Mouse (Mus musculus): ENCODE results near the gene 1700013G24Rik. TPM values are rescaled to one million over a fixed set of nuclear protein-coding genes. Genes with fewer than 3 reads are reported as not detected.

Gene 1700013G24Rik
- polyA plus RNA-seq, 1 experiment from 2014 or later, result not detected

- Histone ChIP-seq H3K9me3 (replicated peaks; ENCODE audit: control insufficient read depth, low read length) (no peaks in the 10 kb centered on the region), H3K36me3 (ENCODE audit: control insufficient read depth, insufficient read depth) (no peaks in the 10 kb centered on the region), H3K9ac (ENCODE audit: low read length) (peak overlapping the region; percentile 96), H3K4me3 (ENCODE audit: low read length) (peak overlapping the region; percentile 72), H3K4me1 (ENCODE audit: control insufficient read depth, insufficient read depth, low read length) (peaks cover 74% of the 10 kb centered on the region), H3K27me3 (ENCODE audit: control insufficient read depth, insufficient read depth, low read length) (no peaks in the 10 kb centered on the region), H3K27ac (ENCODE audit: low read length) (peak overlapping the region; percentile 84), H3K4me2 (ENCODE audit: low read depth, low read length) (peak overlapping the region; percentile 82)
- WGBS, result 29% methylated on average over 9 of the region's 9 CpGs
- no peak for ATAC-seq (replicated peaks; ENCODE audit: extremely low read depth, insufficient read depth, low FRiP score)
Observed at GRCm38 (mm10) chr4:137470701-137471317, 17.7 kb downstream of the 1700013G24Rik start.

- Histone ChIP-seq H3K4me3 (ENCODE audit: low read length) (peak overlapping the region; percentile 72), H3K9ac (ENCODE audit: low read length) (peak overlapping the region; percentile 96), H3K9me3 (replicated peaks; ENCODE audit: control insufficient read depth, low read length) (no peaks in the 10 kb centered on the region), H3K36me3 (ENCODE audit: control insufficient read depth, insufficient read depth) (no peaks in the 10 kb centered on the region), H3K27ac (ENCODE audit: low read length) (peak overlapping the region; percentile 84), H3K4me1 (ENCODE audit: control insufficient read depth, insufficient read depth, low read length) (peaks cover 79% of the 10 kb centered on the region), H3K4me2 (ENCODE audit: low read depth, low read length) (peak overlapping the region; percentile 82), H3K27me3 (ENCODE audit: control insufficient read depth, insufficient read depth, low read length) (no peaks in the 10 kb centered on the region)
- no peak for ATAC-seq (replicated peaks; ENCODE audit: extremely low read depth, insufficient read depth, low FRiP score)
- 39% methylated on average over 8 of the region's 8 CpGs for WGBS
Observed at GRCm38 (mm10) chr4:137471326-137471725, 18.2 kb downstream of the 1700013G24Rik start.

- Histone ChIP-seq H3K9me3 (replicated peaks; ENCODE audit: control insufficient read depth, low read length) (no peaks in the 10 kb centered on the region), H3K4me3 (ENCODE audit: low read length) (peak overlapping the region; percentile 24), H3K27me3 (ENCODE audit: control insufficient read depth, insufficient read depth, low read length) (no peaks in the 10 kb centered on the region), H3K27ac (ENCODE audit: low read length) (peak overlapping the region; percentile 81), H3K9ac (ENCODE audit: low read length) (peak overlapping the region; percentile 59), H3K4me2 (ENCODE audit: low read depth, low read length) (peak overlapping the region; percentile 82), H3K36me3 (ENCODE audit: control insufficient read depth, insufficient read depth) (no peaks in the 10 kb centered on the region), H3K4me1 (ENCODE audit: control insufficient read depth, insufficient read depth, low read length) (peaks cover 84% of the 10 kb centered on the region)
- ATAC-seq (replicated peaks; ENCODE audit: extremely low read depth, insufficient read depth, low FRiP score), result no peak
- WGBS, result 59% methylated on average over 8 of the region's 8 CpGs
Observed at GRCm38 (mm10) chr4:137473240-137473639, 20.2 kb downstream of the 1700013G24Rik start.

GRCm38 (mm10) chr4:137473701-137474388, 20.8 kb downstream of the 1700013G24Rik start:
- Histone ChIP-seq H3K9ac (ENCODE audit: low read length) (peak overlapping the region; percentile 59), H3K27me3 (ENCODE audit: control insufficient read depth, insufficient read depth, low read length) (no peaks in the 10 kb centered on the region), H3K9me3 (replicated peaks; ENCODE audit: control insufficient read depth, low read length) (no peaks in the 10 kb centered on the region), H3K4me3 (ENCODE audit: low read length) (peak overlapping the region; percentile 24), H3K4me2 (ENCODE audit: low read depth, low read length) (peak overlapping the region; percentile 82), H3K27ac (ENCODE audit: low read length) (peak overlapping the region; percentile 81), H3K4me1 (ENCODE audit: control insufficient read depth, insufficient read depth, low read length) (peaks cover 89% of the 10 kb centered on the region), H3K36me3 (ENCODE audit: control insufficient read depth, insufficient read depth) (no peaks in the 10 kb centered on the region)
- 23% methylated on average over 18 of the region's 18 CpGs for WGBS
- 0 out of 2 replicates have a peak, but pooled peaks have one; percentile 6 for ATAC-seq (replicated peaks; ENCODE audit: extremely low read depth, insufficient read depth, low FRiP score)

- Histone ChIP-seq H3K4me3 (ENCODE audit: low read length) (no peak overlapping the region), H3K27me3 (ENCODE audit: control insufficient read depth, insufficient read depth, low read length) (no peaks in the 10 kb centered on the region), H3K36me3 (ENCODE audit: control insufficient read depth, insufficient read depth) (no peaks in the 10 kb centered on the region), H3K4me1 (ENCODE audit: control insufficient read depth, insufficient read depth, low read length) (peaks cover 98% of the 10 kb centered on the region), H3K9ac (ENCODE audit: low read length) (peak overlapping the region; percentile 59), H3K4me2 (ENCODE audit: low read depth, low read length) (peak overlapping the region; percentile 82), H3K9me3 (replicated peaks; ENCODE audit: control insufficient read depth, low read length) (no peaks in the 10 kb centered on the region), H3K27ac (ENCODE audit: low read length) (peak overlapping the region; percentile 86)
- no peak for ATAC-seq (replicated peaks; ENCODE audit: extremely low read depth, insufficient read depth, low FRiP score)
- WGBS, result 63% methylated on average over 7 of the region's 7 CpGs
Observed at GRCm38 (mm10) chr4:137474694-137475093, 21.6 kb downstream of the 1700013G24Rik start.

- 58% methylated on average over 13 of the region's 13 CpGs for WGBS
- Histone ChIP-seq H3K4me1 (ENCODE audit: control insufficient read depth, insufficient read depth, low read length) (peaks cover 99% of the 10 kb centered on the region), H3K27me3 (ENCODE audit: control insufficient read depth, insufficient read depth, low read length) (no peaks in the 10 kb centered on the region), H3K9ac (ENCODE audit: low read length) (no peak overlapping the region; the same call in 1 of the 2 replicates), H3K4me3 (ENCODE audit: low read length) (no peak overlapping the region), H3K9me3 (replicated peaks; ENCODE audit: control insufficient read depth, low read length) (no peaks in the 10 kb centered on the region), H3K27ac (ENCODE audit: low read length) (peak overlapping the region; percentile 86), H3K36me3 (ENCODE audit: control insufficient read depth, insufficient read depth) (no peaks in the 10 kb centered on the region), H3K4me2 (ENCODE audit: low read depth, low read length) (peak overlapping the region; percentile 82)
- no peak for ATAC-seq (replicated peaks; ENCODE audit: extremely low read depth, insufficient read depth, low FRiP score)
Observed at GRCm38 (mm10) chr4:137475271-137476050, 22.4 kb downstream of the 1700013G24Rik start.

GRCm38 (mm10) chr4:137476065-137476760, 23.1 kb downstream of the 1700013G24Rik start:
- ATAC-seq (replicated peaks; ENCODE audit: extremely low read depth, insufficient read depth, low FRiP score), result peak; percentile 50; the same call in 1 of the 2 replicates
- whole genome bisulfite sequencing, result 21% methylated on average over 10 of the region's 10 CpGs

GRCm38 (mm10) chr4:137476761-137477237, 23.7 kb downstream of the 1700013G24Rik start:
- no peaks in the 10 kb centered on the region for H3K27me3 ChIP-seq (ENCODE audit: control insufficient read depth, insufficient read depth, low read length)
- 15% methylated on average over 17 of the region's 17 CpGs for WGBS
- 0 out of 2 replicates have a peak, but pooled peaks have one; percentile 20 for ATAC-seq (replicated peaks; ENCODE audit: extremely low read depth, insufficient read depth, low FRiP score)
- peak overlapping the region; percentile 86 for H3K27ac ChIP-seq (ENCODE audit: low read length)
- H3K9ac ChIP-seq (ENCODE audit: low read length), result peak overlapping the region; percentile 66
- no peaks in the 10 kb centered on the region for H3K36me3 ChIP-seq (ENCODE audit: control insufficient read depth, insufficient read depth)
- no peaks in the 10 kb centered on the region for H3K9me3 ChIP-seq (replicated peaks; ENCODE audit: control insufficient read depth, low read length)
- peak overlapping the region; percentile 65 for H3K4me2 ChIP-seq (ENCODE audit: low read depth, low read length)
- H3K4me1 ChIP-seq (ENCODE audit: control insufficient read depth, insufficient read depth, low read length), result peaks cover 99% of the 10 kb centered on the region
- H3K4me3 ChIP-seq (ENCODE audit: low read length), result peak overlapping the region; percentile 30

More at GRCm38 (mm10) chr4:137476065-137476760, 23.1 kb downstream of the 1700013G24Rik start:
- Histone ChIP-seq H3K4me2 (ENCODE audit: low read depth, low read length) (peak overlapping the region; percentile 65), H3K4me1 (ENCODE audit: control insufficient read depth, insufficient read depth, low read length) (peaks cover 99% of the 10 kb centered on the region), H3K27ac (ENCODE audit: low read length) (peak overlapping the region; percentile 86), H3K36me3 (ENCODE audit: control insufficient read depth, insufficient read depth) (no peaks in the 10 kb centered on the region), H3K4me3 (ENCODE audit: low read length) (peak overlapping the region; percentile 30), H3K27me3 (ENCODE audit: control insufficient read depth, insufficient read depth, low read length) (no peaks in the 10 kb centered on the region), H3K9me3 (replicated peaks; ENCODE audit: control insufficient read depth, low read length) (no peaks in the 10 kb centered on the region), H3K9ac (ENCODE audit: low read length) (peak overlapping the region; percentile 66)

Data from heart, embryonic 16.5 days (tissue).